Mouse (Mus musculus) small intestine, adult 2 months (tissue): ENCODE results near the gene Cpne7. TPM values are rescaled to one million over a fixed set of nuclear protein-coding genes. Genes with fewer than 3 reads are reported as not detected.

Source experiments
- H3K27ac ChIP-seq: fragments of 200-500 bp; 2 replicates; pipeline ENCODE4 v1.5.1; 2012; ENCODE audit warnings: low read depth, low read length, control low read depth, inconsistent platforms; ENCODE audit not compliant: insufficient read depth
- H3K27me3 ChIP-seq: fragments of 200-500 bp; 2 replicates; pipeline ENCODE4 v1.6.1; 2012; ENCODE audit warnings: mild to moderate bottlenecking, moderate library complexity, low read length, inconsistent platforms; ENCODE audit not compliant: control insufficient read depth, insufficient read depth
- H3K36me3 ChIP-seq: fragments of 200-500 bp; 2 replicates; pipeline ENCODE4 v1.6.1; 2012; ENCODE audit warnings: mild to moderate bottlenecking, low read length, control low read depth, inconsistent platforms; ENCODE audit not compliant: control insufficient read depth, insufficient read depth
- H3K4me1 ChIP-seq: fragments of 200-500 bp; 2 replicates; pipeline ENCODE4 v1.6.1; 2012; ENCODE audit warnings: low read length, inconsistent platforms, mixed read lengths; ENCODE audit not compliant: control insufficient read depth, insufficient read depth, insufficient read length
- H3K4me3 ChIP-seq: fragments of 200-500 bp; 2 replicates; pipeline ENCODE4 v1.5.1; 2012; ENCODE audit warnings: low read depth, mild to moderate bottlenecking, control low read depth, inconsistent platforms, low read length, moderate library complexity
- CTCF ChIP-seq: fragments of 200-500 bp; IDR thresholded peaks from 2 replicates; pipeline ENCODE4 v1.5.1; 2012; ENCODE audit warnings: low read depth, mild to moderate bottlenecking, control low read depth, inconsistent platforms, low read length, moderate library complexity, mixed read lengths; ENCODE audit not compliant: insufficient replicate concordance, insufficient read length; ENCODE audit errors: extremely low read depth
- POLR2A ChIP-seq: fragments of 200-500 bp; IDR thresholded peaks from 2 replicates; pipeline ENCODE4 v1.6.1; 2012; ENCODE audit warnings: low read depth, mild to moderate bottlenecking, control low read depth, inconsistent platforms, low read length, moderate library complexity
- WGBS: fragments of 180-500 bp; shearing (Covaris S2); methylation state at CpG from one replicate; pipeline ENCODE4 v1.1.7; 2018; 5-methylcytosine and 5-hydroxymethylcytosine counted together
- polyA plus RNA-seq: library from polyadenylated mRNA; depleted of rRNA; stranded (reverse); fragments of >200 nt; gene quantifications from 2 replicates; pipeline ENCODE4 v1.2.3, GENCODE M21; 2012

Cpne7 gene
- polyA plus RNA-seq, 1 experiment = 0.94 TPM

- Histone ChIP-seq H3K4me3 (no peak overlapping the region), H3K27me3 (peaks cover 30% of the 10 kb centered on the region), H3K36me3 (no peaks in the 10 kb centered on the region), H3K4me1 (peaks cover 9% of the 10 kb centered on the region), H3K27ac (no peak overlapping the region)
- TF ChIP-seq POLR2A = no peak
- no peak for TF ChIP-seq CTCF
- whole genome bisulfite sequencing = 12% methylated on average over 3 of the region's 3 CpGs
Observed at GRCm38 (mm10) chr8:123114644-123115043, 2.5 kb upstream of the Cpne7 start.

GRCm38 (mm10) chr8:123117744-123118143 is 570 bp downstream of the Cpne7 start:
- Histone ChIP-seq H3K4me3 (peak overlapping the region; percentile 56), H3K36me3 (no peaks in the 10 kb centered on the region), H3K4me1 (peaks cover 9% of the 10 kb centered on the region), H3K27ac (no peak overlapping the region), H3K27me3 (peaks cover 30% of the 10 kb centered on the region)
- WGBS = 4% methylated on average over 17 of the region's 17 CpGs
- TF ChIP-seq CTCF (no peak), POLR2A (no peak)

GRCm38 (mm10) chr8:123122059-123122458 is 4.9 kb downstream of the Cpne7 start:
- WGBS = 63% methylated on average over 9 of the region's 9 CpGs
- Histone ChIP-seq H3K36me3 (no peaks in the 10 kb centered on the region), H3K4me1 (peaks cover 14% of the 10 kb centered on the region), H3K27ac (no peak overlapping the region), H3K4me3 (no peak overlapping the region), H3K27me3 (peaks cover 22% of the 10 kb centered on the region)
- TF ChIP-seq CTCF (no peak), POLR2A (no peak)

- Histone ChIP-seq H3K27me3 (peaks cover 20% of the 10 kb centered on the region), H3K4me1 (peaks cover 7% of the 10 kb centered on the region), H3K27ac (no peak overlapping the region), H3K4me3 (no peak overlapping the region), H3K36me3 (no peaks in the 10 kb centered on the region)
- WGBS = 72% methylated on average over 5 of the region's 5 CpGs
- TF ChIP-seq POLR2A (no peak), CTCF (no peak)
Observed at GRCm38 (mm10) chr8:123122670-123123069, 5.5 kb downstream of the Cpne7 start.

- peaks cover 5% of the 10 kb centered on the region for H3K4me1 ChIP-seq
- 0 out of 2 replicates have a peak, but pooled peaks cover 5% of the 10 kb centered on the region for H3K27me3 ChIP-seq
- no peak overlapping the region; the same call in 1 of the 2 replicates for H3K4me3 ChIP-seq
- H3K27ac ChIP-seq = no peak overlapping the region
- no peak for TF ChIP-seq CTCF
- no peak for TF ChIP-seq POLR2A
- H3K36me3 ChIP-seq = no peaks in the 10 kb centered on the region
- WGBS = 7% methylated on average over 19 of the region's 19 CpGs
Observed at GRCm38 (mm10) chr8:123126193-123126816, 9.1 kb downstream of the Cpne7 start.

GRCm38 (mm10) chr8:123131041-123131440 is 13.9 kb downstream of the Cpne7 start:
- Histone ChIP-seq H3K27ac (no peak overlapping the region), H3K4me1 (peaks cover 5% of the 10 kb centered on the region), H3K27me3 (0 out of 2 replicates have a peak, but pooled peaks cover 5% of the 10 kb centered on the region), H3K36me3 (no peaks in the 10 kb centered on the region), H3K4me3 (no peak overlapping the region)
- WGBS = 40% methylated on average over 9 of the region's 9 CpGs
- TF ChIP-seq POLR2A (no peak), CTCF (no peak)

- no peak for TF ChIP-seq POLR2A
- TF ChIP-seq CTCF = no peak
- Histone ChIP-seq H3K4me3 (no peak overlapping the region), H3K4me1 (no peaks in the 10 kb centered on the region; the same call in 1 of the 2 replicates), H3K27me3 (no peaks in the 10 kb centered on the region), H3K27ac (no peak overlapping the region), H3K36me3 (no peaks in the 10 kb centered on the region)
- 92% methylated on average over 2 of the region's 2 CpGs for WGBS
Observed at GRCm38 (mm10) chr8:123132953-123133352, 15.8 kb downstream of the Cpne7 start.
